Mouse (Mus musculus) spleen, postnatal 4 days (tissue): ENCODE measurements around the gene Me3.

Experiments used
- DNase-seq, 2 experiments: peaks; one replicate each; pipeline ENCODE4 v3.0.0; 2022; ENCODE audit warnings: low spot score in 2 of 2

Me3 gene

GRCm38 (mm10) chr7:89891856-89892255, 259.7 kb downstream of the Me3 start:
- no peak for DNase-seq

GRCm38 (mm10) chr7:89903007-89903406, 270.8 kb downstream of the Me3 start:
- DNase-seq = no peak

GRCm38 (mm10) chr7:89903442-89904343, 271.5 kb downstream of the Me3 start, which contains the start of gene Ccdc81:
Gene Ccdc81, minus strand, starts transcription at chr7:89903629.
- no peak for DNase-seq
